Mouse (Mus musculus) v-Abl transformed pro-B cells (cell line): ENCODE data around the gene Acoxl.
"Not testable (repeated sequence)": the region's sequence is repeated elsewhere in the genome, so short reads cannot be mapped to it uniquely, and the experiment has no call there.

Experiments used
- in situ Hi-C, 2 experiments: fragments of 400-800 bp; cut with MboI; formaldehyde crosslinking; loops; one replicate each; pipeline ENCODE4 v1.15.1; 2025; ENCODE audit not compliant: unreplicated experiment in 2 of 2

Acoxl gene

GRCm38 (mm10) chr2:128096070-128096469 lies 257.4 kb downstream of the Acoxl start:
- in situ Hi-C loops, result no loop called here

GRCm38 (mm10) chr2:128098118-128098517 lies 259.4 kb downstream of the Acoxl start:
- in situ Hi-C loops, result not testable (repeated sequence)

GRCm38 (mm10) chr2:128102086-128102485 lies 263.4 kb downstream of the Acoxl start:
- in situ Hi-C loops, result no loop called here

- in situ Hi-C loops, result no loop called here
Observed at GRCm38 (mm10) chr2:128104815-128105214, 266.1 kb downstream of the Acoxl start.

- in situ Hi-C loops, result no loop called here
Observed at GRCm38 (mm10) chr2:128105651-128106050, 267.0 kb downstream of the Acoxl start.

- in situ Hi-C loops, result no loop called here
Observed at GRCm38 (mm10) chr2:128111537-128111936, 272.9 kb downstream of the Acoxl start.

- in situ Hi-C loops, result no loop called here
Observed at GRCm38 (mm10) chr2:128114621-128115020, 275.9 kb downstream of the Acoxl start.

GRCm38 (mm10) chr2:128115579-128115978 lies 276.9 kb downstream of the Acoxl start:
- in situ Hi-C loops, result no loop called here

GRCm38 (mm10) chr2:128117605-128118004 lies 278.9 kb downstream of the Acoxl start:
- in situ Hi-C loops, result no loop called here

GRCm38 (mm10) chr2:128118971-128119370 lies 280.3 kb downstream of the Acoxl start:
- in situ Hi-C loops, result no loop called here

- in situ Hi-C loops, result loop anchor here (5.0 kb wide), 4 partner anchors 110 to 450 kb away; no protein-coding TSS in a partner anchor
Observed at GRCm38 (mm10) chr2:128122491-128122890, 283.8 kb downstream of the Acoxl start.

- in situ Hi-C loops, result loop anchor here (5.0 kb wide), 4 partner anchors 111 to 449 kb away; no protein-coding TSS in a partner anchor
Observed at GRCm38 (mm10) chr2:128122891-128123771, 284.5 kb downstream of the Acoxl start.

- in situ Hi-C loops, result loop anchor here (5.0 kb wide), 4 partner anchors 112 to 448 kb away; no protein-coding TSS in a partner anchor
Observed at GRCm38 (mm10) chr2:128123921-128124683, 285.4 kb downstream of the Acoxl start.

- in situ Hi-C loops, result loop anchor here (5.0 to 25.0 kb wide), 5 partner anchors 112 to 448 kb away; no protein-coding TSS in a partner anchor
Observed at GRCm38 (mm10) chr2:128124693-128125092, 286.0 kb downstream of the Acoxl start.

- in situ Hi-C loops, result loop anchor here in 1 of 2 experiments (25.0 kb wide), 1 partner anchor 436 kb away; no protein-coding TSS in a partner anchor
Observed at GRCm38 (mm10) chr2:128125635-128126470, 287.2 kb downstream of the Acoxl start, which contains the start of gene Bcl2l11. Bcl2l11 (plus strand) TSS chr2:128126038.

GRCm38 (mm10) chr2:128126591-128127051 lies 287.9 kb downstream of the Acoxl start:
- in situ Hi-C loops, result loop anchor here in 1 of 2 experiments (25.0 kb wide), 1 partner anchor 436 kb away; no protein-coding TSS in a partner anchor

GRCm38 (mm10) chr2:128127121-128127671 lies 288.5 kb downstream of the Acoxl start:
- in situ Hi-C loops, result loop anchor here in 1 of 2 experiments (25.0 kb wide), 1 partner anchor 435 kb away; no protein-coding TSS in a partner anchor

GRCm38 (mm10) chr2:128127691-128128292 lies 289.1 kb downstream of the Acoxl start:
- in situ Hi-C loops, result loop anchor here in 1 of 2 experiments (25.0 kb wide), 1 partner anchor 435 kb away; no protein-coding TSS in a partner anchor

GRCm38 (mm10) chr2:128128532-128128931 lies 289.9 kb downstream of the Acoxl start:
- in situ Hi-C loops, result loop anchor here in 1 of 2 experiments (25.0 kb wide), 1 partner anchor 434 kb away; no protein-coding TSS in a partner anchor
